Mouse (Mus musculus): ENCODE measurements at regions not wholly inside any gene's neighbourhood (a gene's known extent, or its start where the extent isn't known, plus 50 kb on each side); places are given as distances from the start of the nearest gene placed in this dataset.

DNA sequence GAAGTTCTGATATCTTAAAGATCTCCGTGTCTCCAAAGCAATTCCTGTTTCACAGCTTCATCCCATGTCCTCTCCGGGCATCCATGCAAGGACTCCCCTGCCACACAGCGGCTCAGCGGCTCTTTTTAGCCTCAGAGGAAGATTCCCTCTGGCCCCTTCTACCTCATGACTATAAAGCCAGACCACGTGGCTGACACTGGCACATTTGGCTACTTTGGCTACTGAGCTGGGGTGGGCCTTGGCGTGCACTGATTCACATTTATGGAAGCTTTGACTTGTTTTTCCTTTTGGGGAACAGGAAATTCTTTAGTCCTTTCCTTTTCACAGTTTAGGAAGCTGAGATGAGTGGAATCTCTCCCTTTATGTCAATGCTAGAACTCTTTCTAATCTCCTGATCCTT lies 83.5 kb downstream of the Spry2 start:
- Histone ChIP-seq H3K9ac (replicated peaks) (no peak overlapping the region), H3K27ac (no peak overlapping the region), H3K4me3 (replicated peaks) (no peak overlapping the region), H3K36me3 (no peaks in the 10 kb centered on the region), H3K4me2 (no peak overlapping the region), H3K4me1 (replicated peaks) (peaks cover 4% of the 10 kb centered on the region), H3K9me3 (no peaks in the 10 kb centered on the region), H3K27me3 (no peaks in the 10 kb centered on the region)
- WGBS, result 88% methylated on average over 6 of the region's 6 CpGs
- ATAC-seq (ENCODE audit: insufficient number of reproducible peaks, insufficient read depth, low FRiP score, low TSS enrichment, low read depth), result no peak

DNA sequence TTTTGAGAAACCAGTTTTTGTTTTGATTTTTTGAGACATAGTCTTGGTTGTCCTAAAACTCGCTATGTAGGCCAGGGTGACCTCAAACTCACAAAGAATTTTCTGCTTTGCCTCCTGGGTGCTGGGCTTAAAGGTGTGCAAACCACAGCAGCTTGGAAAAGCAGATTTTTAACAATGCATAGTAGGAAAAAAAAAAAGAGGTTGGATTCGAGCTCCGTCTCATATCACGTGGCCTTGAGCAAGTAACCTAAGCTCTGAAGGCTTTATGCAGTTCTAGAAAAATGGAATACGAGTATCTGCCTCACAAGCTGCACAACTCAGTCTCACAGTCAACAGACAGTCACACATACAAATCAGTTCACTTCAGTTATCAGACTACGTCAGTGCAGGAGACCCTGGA lies 90.9 kb downstream of the Spry2 start:
- no peak for ATAC-seq (ENCODE audit: insufficient number of reproducible peaks, insufficient read depth, low FRiP score, low TSS enrichment, low read depth)
- no peak overlapping the region for H3K9ac ChIP-seq (replicated peaks)
- no peak overlapping the region for H3K4me2 ChIP-seq
- no peaks in the 10 kb centered on the region for H3K27me3 ChIP-seq
- no peaks in the 10 kb centered on the region for H3K9me3 ChIP-seq
- H3K4me3 ChIP-seq (replicated peaks), result no peak overlapping the region
- peaks cover 15% of the 10 kb centered on the region for H3K4me1 ChIP-seq (replicated peaks)
- H3K36me3 ChIP-seq, result no peaks in the 10 kb centered on the region
- 75% methylated on average over 6 of the region's 6 CpGs for WGBS
- H3K27ac ChIP-seq, result no peak overlapping the region

DNA sequence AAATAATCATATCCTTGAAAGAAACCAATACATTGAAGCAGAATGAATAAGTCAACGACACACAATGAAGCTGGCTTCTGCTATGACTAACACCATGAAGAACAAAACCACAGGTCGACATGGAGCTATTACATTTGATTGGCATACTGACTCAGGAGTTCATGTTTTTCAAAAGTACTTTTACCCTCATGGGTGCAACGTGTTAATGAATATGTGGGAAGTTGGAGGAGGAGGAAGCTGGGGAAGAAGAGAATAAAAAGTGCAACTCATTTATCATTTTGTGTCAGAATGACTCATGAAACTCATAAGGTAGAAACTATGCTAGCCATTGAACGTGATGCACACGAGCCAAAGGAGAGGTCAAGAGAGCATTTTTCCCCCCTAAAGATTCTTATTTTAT lies 91.3 kb downstream of the Spry2 start:
- 84% methylated on average over 5 of the region's 5 CpGs for whole genome bisulfite sequencing
- no peak overlapping the region for H3K9ac ChIP-seq (replicated peaks)
- ATAC-seq (ENCODE audit: insufficient number of reproducible peaks, insufficient read depth, low FRiP score, low TSS enrichment, low read depth), result no peak
- no peak overlapping the region for H3K27ac ChIP-seq
- H3K36me3 ChIP-seq, result no peaks in the 10 kb centered on the region
- H3K9me3 ChIP-seq, result no peaks in the 10 kb centered on the region
- no peaks in the 10 kb centered on the region for H3K27me3 ChIP-seq
- no peak overlapping the region for H3K4me3 ChIP-seq (replicated peaks)
- no peak overlapping the region for H3K4me2 ChIP-seq
- H3K4me1 ChIP-seq (replicated peaks), result peaks cover 16% of the 10 kb centered on the region

DNA sequence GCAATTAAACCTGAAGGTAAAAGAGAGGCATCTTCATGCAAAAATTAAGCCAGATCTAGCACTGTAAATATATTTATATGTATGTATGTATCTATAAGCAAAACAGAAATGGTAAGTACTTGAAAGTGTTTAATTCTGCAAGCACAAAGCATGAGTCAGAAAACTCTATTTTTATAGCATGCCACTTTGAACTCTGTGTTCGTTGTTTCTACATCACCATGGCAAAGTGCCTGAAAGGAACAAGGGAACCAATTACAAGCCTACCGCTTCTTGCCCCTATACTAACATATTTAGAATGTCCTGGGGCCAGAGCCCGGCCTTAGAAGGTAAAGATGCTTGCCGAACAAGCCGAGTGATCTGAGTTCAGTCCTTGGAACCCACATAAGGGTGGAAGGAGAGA lies 91.9 kb downstream of the Spry2 start:
- H3K4me2 ChIP-seq, result no peak overlapping the region
- no peaks in the 10 kb centered on the region for H3K27me3 ChIP-seq
- no peaks in the 10 kb centered on the region for H3K36me3 ChIP-seq
- peaks cover 22% of the 10 kb centered on the region for H3K4me1 ChIP-seq (replicated peaks)
- no peak overlapping the region for H3K4me3 ChIP-seq (replicated peaks)
- H3K9me3 ChIP-seq, result no peaks in the 10 kb centered on the region
- WGBS, result 68% methylated on average over 5 of the region's 5 CpGs
- no peak overlapping the region for H3K27ac ChIP-seq
- no peak for ATAC-seq (ENCODE audit: insufficient number of reproducible peaks, insufficient read depth, low FRiP score, low TSS enrichment, low read depth)
- no peak overlapping the region for H3K9ac ChIP-seq (replicated peaks)

DNA sequence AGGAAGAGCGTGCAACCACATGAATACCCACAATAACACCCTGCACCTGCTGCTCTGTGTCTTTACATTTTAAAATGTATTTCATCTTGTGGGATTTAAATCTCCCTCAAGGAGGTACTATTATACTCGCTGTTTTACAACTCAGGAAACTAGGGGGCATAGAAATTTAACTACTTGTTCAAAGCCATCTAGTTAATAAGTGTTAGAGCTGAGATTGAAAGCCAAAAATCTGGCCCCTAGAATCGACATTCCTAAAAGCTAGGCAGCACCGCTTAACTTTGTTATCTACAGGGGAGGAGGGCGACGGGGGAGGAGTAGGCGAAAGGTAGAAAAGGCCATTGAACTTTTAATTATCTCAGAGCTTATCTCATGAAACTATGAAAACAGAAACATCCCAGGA lies 93.3 kb downstream of the Spry2 start:
- H3K4me1 ChIP-seq (replicated peaks), result peaks cover 30% of the 10 kb centered on the region
- no peak overlapping the region for H3K9ac ChIP-seq (replicated peaks)
- H3K27me3 ChIP-seq, result no peaks in the 10 kb centered on the region
- WGBS, result 29% methylated on average over 7 of the region's 7 CpGs
- no peak overlapping the region for H3K27ac ChIP-seq
- H3K9me3 ChIP-seq, result no peaks in the 10 kb centered on the region
- no peak for ATAC-seq (ENCODE audit: insufficient number of reproducible peaks, insufficient read depth, low FRiP score, low TSS enrichment, low read depth)
- no peak overlapping the region for H3K4me3 ChIP-seq (replicated peaks)
- no peaks in the 10 kb centered on the region for H3K36me3 ChIP-seq
- peak overlapping the region; percentile 49 for H3K4me2 ChIP-seq

DNA sequence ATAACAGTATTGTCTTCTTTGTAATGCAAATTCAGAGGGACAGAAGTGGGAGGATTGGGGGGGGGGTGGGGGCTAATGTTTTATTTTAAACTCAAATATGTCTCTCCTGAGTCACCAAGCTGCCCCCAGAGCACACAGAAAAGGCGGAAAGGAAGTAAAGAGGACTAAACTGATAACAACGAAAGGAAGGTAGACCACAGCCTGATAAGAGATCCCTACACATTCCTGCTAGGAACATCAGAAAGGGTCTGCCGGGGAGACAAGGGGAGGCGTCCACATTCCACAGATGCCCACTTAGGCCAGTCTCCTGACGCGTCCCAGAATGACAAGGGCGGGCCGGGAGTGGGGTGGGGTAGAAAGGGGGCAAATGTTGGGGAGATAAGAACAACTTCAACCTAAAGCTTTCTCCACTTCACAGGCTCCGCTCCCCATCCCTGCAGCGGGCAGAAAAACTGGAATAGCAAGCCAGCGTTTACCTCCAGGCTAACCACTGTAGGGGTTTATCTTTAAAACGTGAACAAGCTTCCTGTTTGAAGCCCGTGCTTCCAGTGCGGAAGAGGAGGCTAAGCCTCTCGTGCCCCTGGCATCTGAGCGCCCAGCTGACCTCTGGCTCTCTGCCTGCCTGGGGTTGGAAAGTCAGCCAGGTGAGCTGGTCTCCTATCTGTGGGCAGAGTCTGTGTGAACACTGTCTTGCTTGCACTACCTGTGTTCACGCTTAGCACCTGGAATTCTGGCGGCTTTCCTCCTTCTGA lies 93.9 kb downstream of the Spry2 start:
- 14% methylated on average over 18 of the region's 18 CpGs for WGBS
- H3K4me2 ChIP-seq, result peak overlapping the region; percentile 49
- H3K36me3 ChIP-seq, result no peaks in the 10 kb centered on the region
- H3K27ac ChIP-seq, result no peak overlapping the region
- H3K4me1 ChIP-seq (replicated peaks), result peaks cover 34% of the 10 kb centered on the region
- no peaks in the 10 kb centered on the region for H3K27me3 ChIP-seq
- ATAC-seq (ENCODE audit: insufficient number of reproducible peaks, insufficient read depth, low FRiP score, low TSS enrichment, low read depth), result no peak; the same call in 1 of the 2 replicates
- no peaks in the 10 kb centered on the region for H3K9me3 ChIP-seq
- H3K4me3 ChIP-seq (replicated peaks), result no peak overlapping the region
- H3K9ac ChIP-seq (replicated peaks), result peak overlapping the region; percentile 42; the same call in 1 of the 2 replicates

DNA sequence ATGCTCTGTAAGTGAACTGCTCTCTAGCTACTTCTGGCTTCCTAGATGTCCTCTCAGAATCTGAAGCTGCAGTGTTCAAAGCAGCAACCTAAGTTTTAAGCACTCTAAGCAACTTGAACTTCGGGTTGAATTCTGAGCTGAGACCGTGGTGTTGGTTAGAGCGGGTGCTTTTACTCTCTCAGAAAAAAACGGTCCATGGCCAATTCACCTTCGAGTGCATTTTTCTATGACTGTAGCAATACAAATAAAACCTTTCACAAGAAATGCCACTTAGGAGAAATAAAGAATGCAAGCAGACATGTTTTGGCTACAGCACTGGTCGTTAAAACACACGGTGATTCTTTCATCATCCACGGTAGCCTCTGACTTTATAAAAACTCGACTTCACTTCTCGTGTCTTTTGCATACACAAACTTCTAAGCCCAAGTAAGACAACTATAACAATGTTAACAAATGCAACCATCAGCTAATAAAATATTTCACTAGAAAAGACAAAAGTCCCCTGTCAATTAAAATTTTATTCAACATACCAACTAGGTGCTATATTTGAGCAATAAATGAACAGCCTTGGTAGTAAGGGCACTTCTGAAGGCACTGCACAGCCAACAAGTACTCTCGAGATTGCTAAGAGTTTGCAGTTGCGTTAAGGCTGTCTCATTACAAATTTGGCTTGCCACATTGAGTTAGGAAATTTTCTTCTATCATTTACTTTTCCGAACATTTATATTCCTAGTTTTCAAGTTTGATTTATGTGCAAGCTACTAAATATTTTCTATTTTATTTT lies 96.3 kb downstream of the Spry2 start:
- 43% methylated on average over 13 of the region's 13 CpGs for WGBS
- peaks cover 34% of the 10 kb centered on the region for H3K4me1 ChIP-seq (replicated peaks)

DNA sequence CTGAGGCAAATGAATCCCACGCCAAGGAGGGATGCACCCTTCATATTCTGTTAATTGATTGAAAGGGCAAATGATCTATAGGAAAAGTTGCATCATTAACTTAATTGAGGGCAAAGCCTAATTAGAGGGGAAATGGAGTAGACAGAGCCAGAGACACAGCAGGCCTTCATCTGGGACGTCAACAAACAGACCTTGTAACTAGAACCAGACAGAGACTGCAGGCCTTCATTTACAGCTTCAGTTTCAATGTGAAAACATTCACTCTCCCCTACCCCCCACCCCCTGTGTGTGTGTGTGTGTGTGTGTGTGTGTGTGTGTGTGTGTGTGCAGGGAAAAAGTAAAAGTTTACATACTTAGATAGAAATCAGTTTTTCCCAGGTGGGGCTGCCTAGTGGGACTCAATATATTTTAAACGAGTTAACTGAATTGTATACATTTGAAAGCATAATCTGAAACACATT lies 97.2 kb downstream of the Spry2 start:
- Histone ChIP-seq H3K27me3 (no peaks in the 10 kb centered on the region), H3K4me1 (replicated peaks) (peaks cover 34% of the 10 kb centered on the region), H3K9ac (replicated peaks) (no peak overlapping the region), H3K4me2 (0 out of 2 replicates have a peak overlapping the region, but pooled peaks have one; percentile 26), H3K9me3 (no peaks in the 10 kb centered on the region), H3K36me3 (no peaks in the 10 kb centered on the region), H3K4me3 (replicated peaks) (no peak overlapping the region), H3K27ac (peak overlapping the region; percentile 29; the same call in 1 of the 2 replicates)
- ATAC-seq (ENCODE audit: insufficient number of reproducible peaks, insufficient read depth, low FRiP score, low TSS enrichment, low read depth), result 0 out of 2 replicates have a peak, but pooled peaks have one; percentile 66
- 11% methylated on average over 3 of the region's 3 CpGs for WGBS

More for the DNA sequence above, 96.3 kb downstream of the Spry2 start:
- Histone ChIP-seq H3K27ac (peak overlapping the region; percentile 32), H3K36me3 (no peaks in the 10 kb centered on the region), H3K4me2 (peak overlapping the region; percentile 26), H3K9ac (replicated peaks) (no peak overlapping the region), H3K4me3 (replicated peaks) (no peak overlapping the region), H3K27me3 (no peaks in the 10 kb centered on the region), H3K9me3 (no peaks in the 10 kb centered on the region)
- ATAC-seq (ENCODE audit: insufficient number of reproducible peaks, insufficient read depth, low FRiP score, low TSS enrichment, low read depth), result no peak

DNA sequence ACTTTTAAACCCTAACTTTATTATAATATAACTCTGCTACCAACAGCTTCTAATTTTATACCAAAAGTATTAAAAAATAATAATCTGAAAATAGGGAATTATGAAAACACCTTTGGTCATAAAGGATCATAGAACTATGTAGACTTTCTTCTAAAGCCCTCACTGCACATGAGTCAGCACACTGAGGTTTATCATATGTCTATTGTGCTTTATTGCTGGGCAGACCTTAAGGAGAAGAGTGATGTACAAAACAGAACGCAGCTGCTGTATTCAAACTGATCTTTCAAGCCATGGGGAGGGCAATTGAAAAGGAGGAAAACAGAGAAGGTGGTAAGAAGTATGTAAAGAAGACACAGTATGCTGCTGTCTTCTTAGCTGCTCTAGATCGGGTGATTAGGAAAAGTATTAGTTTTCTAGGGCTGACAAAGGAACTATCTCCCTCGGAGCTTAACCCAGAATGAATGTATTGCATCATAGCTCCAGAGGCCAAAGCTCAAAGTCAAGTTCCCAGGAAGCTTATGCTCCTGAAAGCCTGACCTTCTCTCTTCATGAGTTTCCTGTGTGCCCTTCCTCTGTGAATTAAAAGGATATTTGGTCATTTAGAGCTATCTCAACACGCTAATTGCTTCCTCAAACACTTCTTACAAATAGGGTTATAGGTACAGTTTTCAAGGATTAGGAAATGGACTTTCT lies 103.5 kb downstream of the Spry2 start:
- no peak overlapping the region for H3K4me3 ChIP-seq (replicated peaks)
- no peaks in the 10 kb centered on the region for H3K27me3 ChIP-seq
- ATAC-seq (ENCODE audit: insufficient number of reproducible peaks, insufficient read depth, low FRiP score, low TSS enrichment, low read depth), result no peak
- WGBS, result 79% methylated on average over 4 of the region's 4 CpGs
- H3K4me1 ChIP-seq (replicated peaks), result peaks cover 3% of the 10 kb centered on the region; the same call in 1 of the 2 replicates
- H3K36me3 ChIP-seq, result no peaks in the 10 kb centered on the region
- H3K4me2 ChIP-seq, result no peak overlapping the region
- H3K9ac ChIP-seq (replicated peaks), result no peak overlapping the region
- no peaks in the 10 kb centered on the region for H3K9me3 ChIP-seq
- H3K27ac ChIP-seq, result no peak overlapping the region

DNA sequence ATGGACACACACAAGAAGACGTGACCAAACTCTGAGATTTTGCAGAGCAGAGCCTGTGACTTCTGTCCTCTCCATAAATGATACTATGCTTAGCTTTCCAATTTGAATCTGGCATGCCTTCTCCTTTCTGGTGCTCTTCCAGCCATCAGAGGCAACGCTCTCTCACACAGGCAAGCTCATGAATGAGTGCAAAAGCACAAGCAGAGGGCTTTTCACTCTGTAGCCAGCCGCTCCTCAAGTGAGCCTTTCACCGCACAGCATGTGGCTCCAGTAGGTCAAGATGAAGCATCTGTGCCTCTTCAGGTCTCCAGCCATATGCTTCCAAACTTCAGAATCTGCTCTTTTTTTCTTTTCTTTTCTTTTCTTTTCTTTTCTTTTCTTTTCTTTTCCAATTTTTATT lies 106.2 kb downstream of the Spry2 start:
- Histone ChIP-seq H3K4me2 (no peak overlapping the region), H3K27me3 (no peaks in the 10 kb centered on the region), H3K36me3 (no peaks in the 10 kb centered on the region), H3K27ac (no peak overlapping the region), H3K9ac (replicated peaks) (no peak overlapping the region), H3K4me1 (replicated peaks) (no peaks in the 10 kb centered on the region), H3K4me3 (replicated peaks) (no peak overlapping the region), H3K9me3 (no peaks in the 10 kb centered on the region)
- no peak for ATAC-seq (ENCODE audit: insufficient number of reproducible peaks, insufficient read depth, low FRiP score, low TSS enrichment, low read depth)
- 90% methylated on average over 4 of the region's 4 CpGs for WGBS

DNA sequence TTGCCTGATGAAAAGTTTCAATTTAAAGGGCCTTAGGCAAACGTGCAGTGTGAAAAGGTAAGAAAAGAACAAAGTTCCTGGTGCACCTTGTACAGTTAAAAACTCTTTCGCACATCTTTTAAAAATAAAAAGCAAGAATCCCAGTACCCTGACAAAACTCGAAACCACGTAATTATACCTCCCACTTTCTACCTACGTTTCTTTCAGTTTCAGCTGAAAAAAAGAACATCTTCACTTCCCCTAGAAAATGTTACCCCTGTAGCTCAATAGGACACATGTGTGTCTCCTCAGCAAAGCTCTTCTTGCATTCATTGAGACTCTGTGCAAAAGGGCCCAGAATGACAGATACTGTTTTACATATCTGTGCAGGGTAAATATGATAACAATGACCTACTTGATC lies 113.2 kb downstream of the Spry2 start:
- H3K4me1 ChIP-seq (replicated peaks), result no peaks in the 10 kb centered on the region
- H3K4me3 ChIP-seq (replicated peaks), result no peak overlapping the region
- H3K27ac ChIP-seq, result no peak overlapping the region
- H3K27me3 ChIP-seq, result no peaks in the 10 kb centered on the region
- ATAC-seq (ENCODE audit: insufficient number of reproducible peaks, insufficient read depth, low FRiP score, low TSS enrichment, low read depth), result no peak
- H3K4me2 ChIP-seq, result no peak overlapping the region
- WGBS, result 80% methylated on average over 5 of the region's 5 CpGs
- H3K36me3 ChIP-seq, result no peaks in the 10 kb centered on the region
- no peaks in the 10 kb centered on the region for H3K9me3 ChIP-seq
- H3K9ac ChIP-seq (replicated peaks), result no peak overlapping the region

Measured in limb, embryonic 12.5 days (tissue).